Mouse (Mus musculus) right cerebral cortex, postnatal 14 days (tissue): ENCODE results near the gene Ankrd24.
"Not testable (repeated sequence)": the region's sequence is repeated elsewhere in the genome, so short reads cannot be mapped to it uniquely, and the experiment has no call there.

ENCODE experiments used
- DNase-seq: peaks from one replicate; pipeline ENCODE4 v3.0.0; 2022

The Ankrd24 gene

DNA sequence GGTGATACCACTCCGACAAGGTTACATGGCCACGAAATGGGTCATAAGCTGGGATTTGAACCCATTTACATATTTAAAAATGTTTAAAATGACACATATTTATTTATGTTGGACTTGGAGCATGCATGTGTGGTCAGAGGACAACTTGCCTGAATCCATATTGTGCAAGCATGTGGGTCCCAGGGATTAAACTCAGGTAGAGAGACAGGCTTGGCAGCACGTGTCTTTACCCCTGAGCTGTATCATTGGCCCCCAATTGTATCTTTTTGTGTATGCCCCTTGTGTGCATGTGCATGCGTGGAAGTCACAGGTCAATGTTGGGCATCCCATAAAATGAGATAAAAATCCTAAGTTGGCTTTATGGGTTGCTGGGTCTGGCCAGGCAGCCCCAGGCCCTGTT is 17.1 kb downstream of the Ankrd24 start:
- DNase-seq: no peak

DNA sequence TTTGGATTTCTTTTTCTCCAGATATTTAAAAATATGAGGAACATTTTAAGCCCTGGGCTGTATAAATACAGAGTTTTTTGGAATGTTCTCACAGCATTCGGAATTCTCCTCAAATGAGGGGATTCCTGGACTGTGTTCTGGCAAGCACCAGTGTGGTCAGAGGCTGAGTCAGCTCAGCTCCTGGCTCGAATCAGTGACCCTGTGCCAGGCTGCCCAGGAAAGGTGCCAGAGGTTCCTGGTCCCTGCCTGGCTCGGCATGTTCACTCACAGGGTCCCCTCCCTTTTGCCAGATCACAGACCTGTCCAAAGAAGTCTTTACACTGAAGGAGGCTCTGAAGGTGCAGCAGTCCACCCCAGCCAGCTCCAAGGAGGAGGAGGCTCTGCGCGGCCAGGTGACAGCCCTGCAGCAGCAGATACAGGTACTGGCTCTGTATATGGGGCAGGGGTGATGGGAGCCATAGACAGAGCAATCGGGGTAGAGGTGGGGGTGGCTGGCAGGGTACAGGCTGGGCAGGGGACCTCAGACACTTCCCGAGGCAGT is 17.7 kb downstream of the Ankrd24 start:
- no peak for DNase-seq

DNA sequence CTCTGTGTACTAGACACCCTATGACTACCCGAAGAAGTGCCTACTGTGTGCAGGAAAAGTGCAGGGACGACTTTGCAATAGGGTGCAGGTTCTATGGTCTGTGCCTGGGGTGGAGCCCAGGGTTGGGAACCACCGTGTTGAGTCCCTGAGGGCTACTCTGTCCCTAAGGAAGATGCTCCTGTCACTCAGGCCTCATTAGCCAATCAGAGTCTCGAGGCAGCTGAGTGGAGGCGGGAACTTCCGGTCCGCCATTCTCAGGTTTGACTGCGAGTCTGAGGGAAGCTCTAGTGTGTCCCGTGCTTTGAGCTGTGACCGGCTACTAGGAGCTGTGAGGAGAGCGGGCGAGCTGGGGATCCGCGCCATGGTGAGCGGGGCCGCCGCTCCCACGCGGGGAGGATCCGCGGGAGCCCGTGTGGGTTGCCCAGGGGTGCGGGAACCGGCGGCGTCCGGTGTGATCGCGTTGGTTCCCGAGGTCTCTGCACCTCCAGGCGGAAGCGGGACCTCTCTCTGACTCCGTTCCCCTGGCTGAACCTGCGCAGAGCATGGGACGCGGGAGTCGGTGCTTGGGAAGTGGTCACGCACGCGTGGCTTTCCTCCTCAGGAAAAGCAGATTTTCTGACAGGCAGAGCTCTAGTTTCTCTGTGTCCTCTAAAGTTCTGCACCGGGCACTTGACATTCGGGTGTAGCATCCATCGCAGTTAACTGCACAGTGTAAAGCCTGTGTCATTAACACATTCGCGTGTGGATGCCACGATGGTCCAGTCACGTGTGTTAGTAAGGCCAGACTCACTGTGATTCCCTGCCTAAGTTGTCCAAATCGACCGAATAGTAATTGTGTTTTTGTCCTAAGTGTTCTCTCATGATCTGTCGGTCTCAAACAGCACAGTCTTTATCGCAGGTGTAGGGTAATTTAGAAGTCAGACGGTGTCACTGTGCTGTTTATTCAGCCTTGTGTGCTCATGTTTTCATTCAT is 20.7 kb downstream of the Ankrd24 start, which contains the start of gene Gm10778:
TSS of gene Gm10778 (plus strand) at position 257 of the 973 bp plus-strand sequence.
- DNase-seq: peak; percentile 79

DNA sequence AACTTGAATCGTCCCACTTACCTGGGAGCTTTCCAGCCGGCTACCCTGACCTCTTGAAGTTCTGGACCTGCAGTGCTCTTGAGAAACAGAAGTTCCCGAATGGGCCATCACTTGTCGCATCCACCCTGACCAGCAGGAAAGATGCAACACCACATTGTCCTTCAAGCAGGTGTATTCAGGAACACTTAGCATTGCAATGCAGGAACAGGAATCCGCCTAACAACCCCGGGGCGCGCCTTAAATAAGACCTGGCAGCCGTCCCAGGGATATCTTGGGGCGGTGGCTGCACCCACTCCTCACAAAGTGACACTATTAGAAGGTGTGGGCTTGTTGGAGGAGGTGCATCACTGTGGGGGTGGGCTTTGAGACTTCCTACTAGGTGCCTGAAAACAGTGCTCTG is 26.8 kb downstream of the Ankrd24 start:
- DNase-seq: no peak

DNA sequence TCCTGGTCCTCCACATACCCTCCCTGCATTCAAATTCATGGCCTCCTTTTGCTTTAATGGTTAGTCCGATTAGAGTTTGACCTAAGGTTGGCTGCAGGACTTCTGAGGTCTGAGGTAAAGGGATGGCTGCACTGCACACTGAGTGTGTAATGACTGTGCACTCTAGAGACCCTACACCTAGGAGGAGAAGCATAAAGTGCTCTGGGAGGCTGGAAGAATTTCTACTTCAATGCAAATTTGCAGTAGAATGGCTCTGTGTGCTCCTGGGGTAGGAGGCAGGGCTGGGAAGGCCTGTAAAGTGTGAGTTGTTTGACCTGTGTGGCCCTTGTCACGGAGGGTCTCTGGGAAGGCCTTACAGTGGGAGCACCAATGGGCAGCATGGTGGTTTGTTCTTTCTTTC is 27.8 kb downstream of the Ankrd24 start:
- DNase-seq: no peak

DNA sequence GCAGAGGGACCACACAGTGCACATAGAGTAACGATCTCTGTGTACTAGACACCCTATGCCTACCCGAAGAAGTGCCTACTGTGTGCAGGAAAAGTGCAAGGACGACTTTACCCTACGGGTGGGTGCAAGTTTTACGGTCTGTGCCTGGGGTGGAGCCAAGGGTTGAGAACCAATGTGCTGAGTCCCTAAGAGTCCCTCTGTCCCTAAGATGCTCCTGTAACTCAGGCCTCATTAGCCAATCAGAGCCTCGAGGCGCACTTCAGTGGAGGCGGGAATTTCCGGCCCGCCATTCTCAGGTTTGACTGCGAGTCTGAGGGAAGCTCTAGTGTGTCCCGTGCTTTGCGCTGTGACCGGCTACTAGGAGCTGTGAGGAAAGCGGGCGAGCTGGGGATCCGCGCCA is 58.8 kb downstream of the Ankrd24 start:
- DNase-seq: not testable (repeated sequence)
